Mouse (Mus musculus): Measurements from ENCODE around the gene Snx11. TPM values are rescaled to one million over a fixed set of nuclear protein-coding genes. Genes with fewer than 3 reads are reported as not detected.

Gene Snx11
- total and polyA plus RNA-seq, 2 experiments from 2014 or later: 10.2 to 14.8 TPM

DNA sequence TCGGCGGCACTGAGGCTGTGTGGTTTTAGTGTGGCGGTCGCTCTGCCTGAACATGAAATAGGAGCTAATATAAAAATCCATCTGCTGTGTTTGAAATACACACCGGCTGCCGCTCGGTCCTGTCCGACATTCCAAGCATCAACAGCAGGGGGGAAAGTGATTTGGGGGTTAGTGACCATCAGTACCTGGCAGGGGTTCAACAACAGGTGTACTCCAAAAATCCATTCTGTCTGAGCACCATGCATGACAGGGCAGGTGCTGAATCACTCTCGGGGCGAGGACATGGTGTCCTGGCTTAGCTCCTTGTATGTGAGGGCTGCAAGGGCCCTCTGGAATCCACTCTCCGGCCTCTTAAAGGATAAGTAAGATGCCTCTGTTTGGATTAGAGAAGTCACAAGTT, 41.0 kb downstream of the Snx11 start:
- peaks cover 4% of the 10 kb centered on the region; the same call in 1 of the 2 replicates for H3K4me1 ChIP-seq (ENCODE audit: control insufficient read depth, insufficient read depth)
- 24% methylated on average over 11 of the region's 11 CpGs for WGBS
- ATAC-seq (ENCODE audit: insufficient read depth, low read depth): no peak; the same call in 1 of the 2 replicates

DNA sequence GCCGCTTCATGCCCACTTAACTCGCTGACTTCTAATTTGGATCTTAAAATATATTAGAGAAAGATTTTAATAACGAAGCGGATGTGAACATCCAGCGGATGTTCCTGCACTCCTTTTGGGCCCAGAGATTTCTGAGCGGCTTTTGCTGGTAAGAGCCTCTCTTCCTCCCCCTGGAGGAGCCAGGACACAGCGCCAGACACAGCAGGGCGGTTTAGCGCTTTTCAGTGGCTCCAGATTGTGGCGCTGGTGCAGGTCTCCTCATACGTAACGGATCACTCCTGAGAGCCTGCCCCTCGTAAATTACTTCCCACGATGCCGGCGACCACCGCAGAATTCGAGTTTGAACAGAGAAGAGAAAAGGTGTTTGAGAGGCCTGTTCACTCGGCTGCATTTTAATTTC, 41.5 kb downstream of the Snx11 start:
- DNase-seq (ENCODE audit: low spot score) (peak; percentile 67), ATAC-seq (ENCODE audit: insufficient read depth, low read depth) (peak; percentile 63)
- TF ChIP-seq EP300 (IDR thresholded peaks at IDR 0.05; ENCODE audit: low read depth) (no peak), CTCF (IDR thresholded peaks at IDR 0.05; ENCODE audit: low read depth) (peak; percentile 54)
- no peaks in the 10 kb centered on the region for H3K36me3 ChIP-seq (replicated peaks; ENCODE audit: control insufficient read depth, insufficient read depth, low read length)
- WGBS: 4% methylated on average over 19 of the region's 19 CpGs
- no peaks in the 10 kb centered on the region for H3K9me3 ChIP-seq (replicated peaks; ENCODE audit: control insufficient read depth, low read length)
- peak overlapping the region; percentile 58 for H3K4me2 ChIP-seq (ENCODE audit: low read depth, low read length)
- peak overlapping the region; percentile 35 for H3K4me3 ChIP-seq (ENCODE audit: low read depth, low read length)
- H3K4me1 ChIP-seq (ENCODE audit: control insufficient read depth, insufficient read depth): peaks cover 4% of the 10 kb centered on the region; the same call in 1 of the 2 replicates
- no peak overlapping the region; the same call in 1 of the 2 replicates for H3K9ac ChIP-seq (replicated peaks; ENCODE audit: low read depth, low read length)
- H3K27ac ChIP-seq (ENCODE audit: low read depth): no peak overlapping the region
- 0 out of 2 replicates have a peak, but pooled peaks cover 1% of the 10 kb centered on the region for H3K27me3 ChIP-seq (ENCODE audit: control insufficient read depth, insufficient read depth, low read length)

More for the DNA sequence above, 41.0 kb downstream of the Snx11 start:
- 0 out of 2 replicates have a peak, but pooled peaks cover 6% of the 10 kb centered on the region for H3K27me3 ChIP-seq (ENCODE audit: control insufficient read depth, insufficient read depth, low read length)
- peak overlapping the region; percentile 35 for H3K4me3 ChIP-seq (ENCODE audit: low read depth, low read length)
- no peak for DNase-seq (ENCODE audit: low spot score)
- H3K36me3 ChIP-seq (replicated peaks; ENCODE audit: control insufficient read depth, insufficient read depth, low read length): no peaks in the 10 kb centered on the region
- peak overlapping the region; percentile 58 for H3K4me2 ChIP-seq (ENCODE audit: low read depth, low read length)
- H3K9ac ChIP-seq (replicated peaks; ENCODE audit: low read depth, low read length): no peak overlapping the region
- H3K9me3 ChIP-seq (replicated peaks; ENCODE audit: control insufficient read depth, low read length): no peaks in the 10 kb centered on the region
- no peak for TF ChIP-seq CTCF (IDR thresholded peaks at IDR 0.05; ENCODE audit: low read depth)
- TF ChIP-seq EP300 (IDR thresholded peaks at IDR 0.05; ENCODE audit: low read depth): no peak
- no peak overlapping the region for H3K27ac ChIP-seq (ENCODE audit: low read depth)

DNA sequence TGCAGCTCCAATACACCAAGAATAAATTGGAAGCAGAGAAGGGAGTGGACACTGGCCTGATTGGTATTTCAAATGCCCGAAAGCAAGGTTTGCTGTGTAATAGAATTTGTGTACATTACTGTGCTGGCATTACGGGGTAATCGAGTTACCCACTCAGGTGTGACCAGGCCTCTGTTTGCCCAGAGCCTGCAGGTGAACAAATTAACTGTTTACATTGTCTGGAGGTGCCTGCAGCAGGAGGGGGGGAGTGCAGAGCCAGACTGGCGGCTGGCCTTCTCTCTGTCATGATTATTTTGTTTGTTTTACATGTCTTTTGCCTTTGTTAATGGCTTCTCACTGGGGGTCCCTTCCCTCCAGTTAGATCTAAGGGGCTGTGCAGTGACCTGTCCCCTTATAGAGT, 44.7 kb downstream of the Snx11 start:
- H3K4me1 ChIP-seq (ENCODE audit: control insufficient read depth, insufficient read depth): peaks cover 4% of the 10 kb centered on the region; the same call in 1 of the 2 replicates
- H3K27me3 ChIP-seq (ENCODE audit: control insufficient read depth, insufficient read depth, low read length): no peaks in the 10 kb centered on the region
- H3K27ac ChIP-seq (ENCODE audit: low read depth): no peak overlapping the region
- no peak overlapping the region for H3K4me3 ChIP-seq (ENCODE audit: low read depth, low read length)
- H3K9me3 ChIP-seq (replicated peaks; ENCODE audit: control insufficient read depth, low read length): no peaks in the 10 kb centered on the region
- H3K36me3 ChIP-seq (replicated peaks; ENCODE audit: control insufficient read depth, insufficient read depth, low read length): no peaks in the 10 kb centered on the region
- 71% methylated on average over 4 of the region's 4 CpGs for WGBS
- no peak for ATAC-seq (ENCODE audit: insufficient read depth, low read depth)
- no peak for TF ChIP-seq EP300 (IDR thresholded peaks at IDR 0.05; ENCODE audit: low read depth)
- TF ChIP-seq CTCF (IDR thresholded peaks at IDR 0.05; ENCODE audit: low read depth): no peak
- DNase-seq (ENCODE audit: low spot score): no peak
- no peak overlapping the region for H3K9ac ChIP-seq (replicated peaks; ENCODE audit: low read depth, low read length)
- no peak overlapping the region for H3K4me2 ChIP-seq (ENCODE audit: low read depth, low read length)

DNA sequence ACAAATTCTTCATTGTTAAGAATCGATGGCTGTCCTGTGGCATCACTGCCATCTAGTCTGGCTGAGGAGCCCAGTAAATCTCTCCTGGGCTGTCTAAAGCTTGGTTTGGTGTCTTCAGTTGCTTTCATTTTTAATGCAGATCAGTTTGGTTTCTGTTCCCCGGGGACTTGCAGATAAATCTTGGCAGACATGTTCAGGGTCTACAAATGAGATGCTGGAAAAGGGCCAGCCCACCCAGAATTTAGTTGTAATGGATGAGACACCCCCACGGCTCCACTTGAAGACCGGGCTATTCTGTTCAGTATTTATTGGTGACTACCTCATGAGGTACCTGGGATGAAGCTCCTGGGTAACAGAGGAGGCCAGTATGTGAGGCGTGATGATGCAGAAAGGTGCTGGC, 47.0 kb downstream of the Snx11 start:
- no peak overlapping the region for H3K27ac ChIP-seq (ENCODE audit: low read depth)
- H3K4me3 ChIP-seq (ENCODE audit: low read depth, low read length): no peak overlapping the region
- no peak overlapping the region for H3K4me2 ChIP-seq (ENCODE audit: low read depth, low read length)
- TF ChIP-seq EP300 (IDR thresholded peaks at IDR 0.05; ENCODE audit: low read depth) (no peak), CTCF (IDR thresholded peaks at IDR 0.05; ENCODE audit: low read depth) (no peak)
- no peak for ATAC-seq (ENCODE audit: insufficient read depth, low read depth)
- no peak overlapping the region for H3K9ac ChIP-seq (replicated peaks; ENCODE audit: low read depth, low read length)
- H3K27me3 ChIP-seq (ENCODE audit: control insufficient read depth, insufficient read depth, low read length): no peaks in the 10 kb centered on the region
- H3K4me1 ChIP-seq (ENCODE audit: control insufficient read depth, insufficient read depth): no peaks in the 10 kb centered on the region
- no peak for DNase-seq (ENCODE audit: low spot score)
- no peaks in the 10 kb centered on the region for H3K36me3 ChIP-seq (replicated peaks; ENCODE audit: control insufficient read depth, insufficient read depth, low read length)
- H3K9me3 ChIP-seq (replicated peaks; ENCODE audit: control insufficient read depth, low read length): no peaks in the 10 kb centered on the region
- WGBS: 75% methylated on average over 5 of the region's 5 CpGs

DNA sequence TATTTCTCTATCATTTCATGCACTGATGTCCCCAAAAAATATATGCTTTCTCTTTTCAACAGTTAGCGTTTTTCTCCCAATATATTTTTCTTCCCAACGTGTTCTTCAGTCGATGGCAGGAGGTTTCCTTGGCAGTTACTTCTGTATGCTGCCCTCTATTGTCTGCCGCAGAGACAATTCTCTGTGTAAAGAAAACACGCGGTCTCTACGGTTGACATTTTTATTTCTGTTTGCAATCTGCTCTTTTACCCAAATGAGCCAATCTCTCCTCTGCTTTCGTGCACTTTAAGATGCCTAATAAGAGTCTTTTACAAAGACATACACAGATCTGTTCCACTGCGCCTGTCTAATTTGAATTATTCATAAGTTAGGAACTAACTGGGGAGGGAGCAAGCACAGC, 47.9 kb downstream of the Snx11 start:
- no peak for ATAC-seq (ENCODE audit: insufficient read depth, low read depth)
- WGBS: 38% methylated on average over 9 of the region's 9 CpGs
- Histone ChIP-seq H3K27me3 (ENCODE audit: control insufficient read depth, insufficient read depth, low read length) (no peaks in the 10 kb centered on the region), H3K9me3 (replicated peaks; ENCODE audit: control insufficient read depth, low read length) (no peaks in the 10 kb centered on the region), H3K4me2 (ENCODE audit: low read depth, low read length) (0 out of 2 replicates have a peak overlapping the region, but pooled peaks have one; percentile 16), H3K36me3 (replicated peaks; ENCODE audit: control insufficient read depth, insufficient read depth, low read length) (no peaks in the 10 kb centered on the region), H3K4me3 (ENCODE audit: low read depth, low read length) (no peak overlapping the region), H3K27ac (ENCODE audit: low read depth) (no peak overlapping the region), H3K4me1 (ENCODE audit: control insufficient read depth, insufficient read depth) (no peaks in the 10 kb centered on the region), H3K9ac (replicated peaks; ENCODE audit: low read depth, low read length) (no peak overlapping the region)
- TF ChIP-seq EP300 (IDR thresholded peaks at IDR 0.05; ENCODE audit: low read depth) (no peak), CTCF (IDR thresholded peaks at IDR 0.05; ENCODE audit: low read depth) (no peak)
- no peak for DNase-seq (ENCODE audit: low spot score)

DNA sequence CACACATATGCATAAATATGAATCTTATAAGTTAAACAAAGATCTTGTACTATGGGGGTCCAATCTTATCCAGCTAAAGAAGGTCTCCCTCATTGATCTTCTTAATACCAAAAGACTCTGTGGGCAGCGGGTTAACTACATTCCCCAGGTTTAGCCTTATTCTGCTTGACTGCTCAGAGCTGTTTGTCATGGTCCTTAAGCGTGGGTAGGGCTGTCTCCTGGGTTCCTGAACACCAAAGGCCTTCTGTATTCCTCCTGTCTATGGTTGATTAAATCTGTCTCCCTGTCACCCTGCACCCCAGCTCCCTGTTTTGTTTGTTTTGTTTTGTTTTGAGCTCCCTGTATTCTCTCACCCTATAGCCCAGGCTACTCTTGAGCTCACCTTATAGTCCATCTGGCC, 48.8 kb downstream of the Snx11 start:
- no peak overlapping the region for H3K27ac ChIP-seq (ENCODE audit: low read depth)
- H3K36me3 ChIP-seq (replicated peaks; ENCODE audit: control insufficient read depth, insufficient read depth, low read length): no peaks in the 10 kb centered on the region
- no peak overlapping the region for H3K4me3 ChIP-seq (ENCODE audit: low read depth, low read length)
- 75% methylated on average over 2 of the region's 2 CpGs for WGBS
- DNase-seq (ENCODE audit: low spot score) (no peak), ATAC-seq (ENCODE audit: insufficient read depth, low read depth) (no peak)
- no peaks in the 10 kb centered on the region for H3K9me3 ChIP-seq (replicated peaks; ENCODE audit: control insufficient read depth, low read length)
- H3K4me1 ChIP-seq (ENCODE audit: control insufficient read depth, insufficient read depth): no peaks in the 10 kb centered on the region
- no peak overlapping the region for H3K9ac ChIP-seq (replicated peaks; ENCODE audit: low read depth, low read length)
- no peak overlapping the region for H3K4me2 ChIP-seq (ENCODE audit: low read depth, low read length)
- H3K27me3 ChIP-seq (ENCODE audit: control insufficient read depth, insufficient read depth, low read length): no peaks in the 10 kb centered on the region
- TF ChIP-seq EP300 (IDR thresholded peaks at IDR 0.05; ENCODE audit: low read depth) (no peak), CTCF (IDR thresholded peaks at IDR 0.05; ENCODE audit: low read depth) (no peak)
